Mouse (Mus musculus): ENCODE measurements around the gene Fbxo24.

Fbxo24 gene

GRCm38 (mm10) chr5:137628498-137629305 is at the start of gene Fbxo24, which contains the start of the genes Lrch4 and Gm20605:
Fbxo24 (minus strand) TSS chr5:137629002.
Lrch4 (plus strand) TSS chr5:137629121.
Gm20605 (plus strand) TSS chr5:137629175.
- peak; percentile 100 for DNase-seq (ENCODE audit: low read depth, low spot score)

GRCm38 (mm10) chr5:137677859-137678258 is 49.1 kb upstream of the Fbxo24 start:
- DNase-seq (ENCODE audit: low read depth, low spot score), result no peak

- DNase-seq (ENCODE audit: low read depth, low spot score), result no peak
Observed at GRCm38 (mm10) chr5:137674786-137675185, 46.0 kb upstream of the Fbxo24 start.

- no peak for DNase-seq (ENCODE audit: low read depth, low spot score)
Observed at GRCm38 (mm10) chr5:137673015-137673414, 44.2 kb upstream of the Fbxo24 start.

- DNase-seq (ENCODE audit: low read depth, low spot score), result no peak
Observed at GRCm38 (mm10) chr5:137672361-137672760, 43.6 kb upstream of the Fbxo24 start.

- no peak for DNase-seq (ENCODE audit: low read depth, low spot score)
Observed at GRCm38 (mm10) chr5:137671443-137672240, 42.8 kb upstream of the Fbxo24 start.

- DNase-seq (ENCODE audit: low read depth, low spot score), result no peak
Observed at GRCm38 (mm10) chr5:137670240-137670639, 41.4 kb upstream of the Fbxo24 start.

GRCm38 (mm10) chr5:137668971-137669370 is 40.2 kb upstream of the Fbxo24 start:
- no peak for DNase-seq (ENCODE audit: low read depth, low spot score)

GRCm38 (mm10) chr5:137663057-137663456 is 34.3 kb upstream of the Fbxo24 start:
- no peak for DNase-seq (ENCODE audit: low read depth, low spot score)

GRCm38 (mm10) chr5:137660064-137660688 is 31.4 kb upstream of the Fbxo24 start:
- no peak for DNase-seq (ENCODE audit: low read depth, low spot score)

- peak; percentile 41 for DNase-seq (ENCODE audit: low read depth, low spot score)
Observed at GRCm38 (mm10) chr5:137656977-137657376, 28.2 kb upstream of the Fbxo24 start.

- DNase-seq (ENCODE audit: low read depth, low spot score), result no peak
Observed at GRCm38 (mm10) chr5:137654746-137655145, 25.9 kb upstream of the Fbxo24 start.

GRCm38 (mm10) chr5:137653366-137653765 is 24.6 kb upstream of the Fbxo24 start:
- DNase-seq (ENCODE audit: low read depth, low spot score), result no peak

- peak; percentile 41 for DNase-seq (ENCODE audit: low read depth, low spot score)
Observed at GRCm38 (mm10) chr5:137652474-137652873, 23.7 kb upstream of the Fbxo24 start.

GRCm38 (mm10) chr5:137649669-137650571 is 21.1 kb upstream of the Fbxo24 start:
- no peak for DNase-seq (ENCODE audit: low read depth, low spot score)

GRCm38 (mm10) chr5:137649251-137649650 is 20.4 kb upstream of the Fbxo24 start:
- DNase-seq (ENCODE audit: low read depth, low spot score), result no peak

- peak; percentile 46 for DNase-seq (ENCODE audit: low read depth, low spot score)
Observed at GRCm38 (mm10) chr5:137647827-137648601, 19.2 kb upstream of the Fbxo24 start.

GRCm38 (mm10) chr5:137645652-137646091 is 16.9 kb upstream of the Fbxo24 start, which contains the start of gene Irs3:
Irs3 (minus strand) TSS chr5:137645714.
- no peak for DNase-seq (ENCODE audit: low read depth, low spot score)

GRCm38 (mm10) chr5:137645091-137645651 is 16.4 kb upstream of the Fbxo24 start:
- DNase-seq (ENCODE audit: low read depth, low spot score), result no peak

GRCm38 (mm10) chr5:137644484-137644883 is 15.7 kb upstream of the Fbxo24 start:
- no peak for DNase-seq (ENCODE audit: low read depth, low spot score)
